Mouse (Mus musculus): ENCODE results near the gene D230025D16Rik. TPM values are rescaled to one million over a fixed set of nuclear protein-coding genes. Genes with fewer than 3 reads are reported as not detected.
"Not testable (repeated sequence)": the region's sequence is repeated elsewhere in the genome, so short reads cannot be mapped to it uniquely, and the experiment has no call there.

The D230025D16Rik gene
- 10 to 100 TPM; 36.5 to 39.2 TPM for total RNA-seq (2021)

DNA sequence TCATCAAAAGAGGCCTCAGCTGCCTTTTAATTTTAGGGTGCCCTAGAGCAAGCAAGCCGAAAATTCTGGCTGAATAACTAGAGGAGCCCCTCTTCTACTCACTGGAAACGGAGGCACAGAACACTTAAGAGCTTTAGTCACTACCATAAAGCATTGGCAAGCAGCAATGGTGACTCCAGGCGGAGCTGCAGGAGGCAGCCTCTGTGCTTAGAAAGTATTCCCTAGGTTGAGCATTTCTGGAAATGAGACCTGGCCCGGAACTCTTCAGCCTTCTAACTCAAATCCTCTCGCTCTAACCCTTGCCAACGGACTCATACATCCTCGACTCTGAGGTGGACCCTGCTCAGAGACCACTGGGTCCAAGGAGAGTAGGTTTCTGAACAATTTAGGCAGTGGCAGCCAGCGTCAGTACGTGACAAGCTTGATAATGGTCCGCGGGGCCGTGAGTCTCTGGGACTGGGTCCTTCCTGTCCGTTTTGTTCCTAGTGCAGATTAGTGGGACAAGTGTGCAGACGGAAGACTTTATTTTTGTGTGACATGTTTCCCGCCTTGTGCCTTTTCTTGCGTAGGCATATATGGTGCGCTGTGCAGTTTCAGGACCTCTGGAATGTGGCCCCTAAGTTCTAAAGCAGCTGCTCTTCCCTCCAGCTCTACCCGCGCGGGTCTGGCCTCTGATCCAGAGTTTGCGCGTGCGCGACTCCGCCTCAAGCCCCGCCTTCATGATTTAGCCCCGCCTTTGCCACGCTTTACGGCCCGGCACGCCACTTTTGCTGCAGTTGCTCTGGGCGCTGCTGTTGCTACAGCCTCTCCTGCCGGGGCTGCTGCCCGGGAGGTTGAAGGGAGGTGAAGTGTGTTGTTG is at the start of gene D230025D16Rik:
TSS of gene D230025D16Rik (plus strand) at position 733 of the 859 bp plus-strand sequence.
- DNase-seq: peak; percentile 94 to 95

DNA sequence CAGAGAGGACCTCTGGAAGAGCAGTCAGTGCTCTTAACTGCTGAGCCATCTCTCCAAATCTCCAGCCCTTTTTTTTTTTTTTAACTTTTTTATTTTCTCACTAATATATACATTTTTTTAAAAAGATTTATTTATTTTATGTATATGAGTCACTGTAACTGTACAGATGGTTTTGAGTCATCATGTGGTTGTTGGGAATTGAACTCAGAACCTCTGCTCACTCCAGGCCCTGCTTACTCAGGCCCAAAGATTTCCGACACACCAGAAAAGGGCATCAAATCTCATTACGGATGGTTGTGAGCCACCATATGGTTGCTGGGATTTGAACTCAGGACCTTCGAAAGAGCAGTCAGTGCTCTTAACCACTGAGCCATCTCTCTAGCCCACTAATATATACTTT is 49.7 kb upstream of the D230025D16Rik start:
- not testable (repeated sequence) for DNase-seq

DNA sequence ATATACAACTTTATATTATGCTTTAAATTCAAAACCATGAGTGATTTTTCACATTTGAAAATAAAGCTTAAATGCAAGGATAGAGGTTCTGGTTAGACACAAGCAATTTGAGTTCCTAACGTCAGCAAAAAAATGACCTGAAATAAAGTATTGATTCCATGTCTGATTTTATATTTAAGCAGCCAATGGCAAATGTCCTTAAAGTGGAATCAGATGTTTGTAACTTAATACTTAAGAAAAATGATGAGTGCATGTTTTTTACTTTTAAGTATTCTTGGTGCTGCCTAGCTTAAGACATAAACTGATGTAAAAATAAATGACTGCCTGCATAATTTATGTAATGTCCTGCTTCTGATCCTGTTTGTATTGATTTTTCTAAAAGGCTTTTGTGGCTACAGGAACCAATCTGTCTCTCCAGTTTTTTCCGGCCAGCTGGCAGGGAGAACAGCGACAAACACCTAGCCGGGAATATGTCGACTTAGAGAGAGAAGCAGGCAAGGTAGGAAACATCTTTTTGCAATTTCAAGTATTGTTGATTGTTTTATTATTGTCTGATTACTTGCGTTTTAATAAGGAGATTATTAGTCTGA is 46.6 kb upstream of the D230025D16Rik start:
- DNase-seq: no peak

DNA sequence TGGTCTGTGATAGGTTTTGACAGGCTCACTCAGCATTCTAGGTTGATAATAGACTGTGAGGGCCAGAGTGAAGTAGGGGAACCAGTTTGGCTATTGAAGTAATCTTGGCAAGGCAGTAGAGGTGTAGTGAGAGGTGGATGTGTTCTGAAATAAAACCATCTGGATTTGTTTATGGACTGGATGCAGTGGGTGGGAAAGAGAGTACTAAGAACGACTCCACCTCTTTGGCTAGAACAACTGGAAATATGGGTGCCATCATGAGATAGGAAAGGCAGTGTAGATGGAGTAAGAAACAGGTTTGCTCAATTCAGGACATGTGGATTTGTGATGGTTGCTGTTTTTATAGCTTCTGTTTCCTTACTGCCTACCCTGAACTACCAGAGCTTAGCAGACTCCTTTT is 42.7 kb upstream of the D230025D16Rik start:
- no peak for DNase-seq

DNA sequence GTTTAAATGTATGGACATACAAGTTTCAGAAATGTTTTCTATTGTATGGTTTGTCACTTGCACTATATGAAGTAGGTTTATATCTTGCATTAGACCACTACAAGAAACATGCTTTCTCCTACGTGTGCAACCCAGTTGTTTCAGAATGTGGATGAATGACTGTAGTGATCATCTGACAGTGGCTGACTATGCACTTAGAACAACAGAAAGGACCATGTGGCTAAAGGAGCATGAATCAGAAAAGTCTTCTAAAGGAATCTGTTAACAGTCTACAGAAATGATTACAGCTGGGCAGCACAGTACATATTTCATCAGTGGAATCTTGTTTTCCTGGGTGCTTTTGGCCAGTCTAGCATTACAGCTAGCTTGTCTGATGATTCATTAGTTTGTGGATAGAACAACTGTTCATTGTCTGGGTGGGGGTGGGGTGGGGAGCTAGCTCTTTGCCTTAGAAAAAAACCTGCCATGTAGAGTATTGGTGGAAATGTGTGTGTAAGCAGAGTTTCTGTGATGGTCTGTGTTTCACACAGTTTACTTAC is 38.4 kb upstream of the D230025D16Rik start:
- no peak for DNase-seq

DNA sequence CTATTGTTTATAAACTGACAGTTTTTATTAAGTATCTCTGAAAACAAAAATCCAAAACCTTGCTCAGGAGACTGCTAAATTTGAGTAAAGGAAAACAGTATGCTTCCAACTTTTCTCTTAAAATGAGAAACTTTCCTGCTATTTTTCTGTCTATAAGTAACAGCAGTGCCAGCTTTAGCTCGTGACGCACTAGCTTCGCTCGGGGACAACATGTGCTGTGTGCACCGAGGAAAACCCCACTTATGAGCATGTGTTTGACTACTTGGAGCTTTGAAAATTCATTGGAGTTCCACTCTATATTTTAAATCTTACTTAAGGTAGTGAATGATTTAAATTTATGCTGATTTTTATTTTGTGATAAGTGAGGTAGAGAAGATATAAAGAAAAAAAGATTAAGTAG is 32.8 kb upstream of the D230025D16Rik start:
- no peak for DNase-seq

DNA sequence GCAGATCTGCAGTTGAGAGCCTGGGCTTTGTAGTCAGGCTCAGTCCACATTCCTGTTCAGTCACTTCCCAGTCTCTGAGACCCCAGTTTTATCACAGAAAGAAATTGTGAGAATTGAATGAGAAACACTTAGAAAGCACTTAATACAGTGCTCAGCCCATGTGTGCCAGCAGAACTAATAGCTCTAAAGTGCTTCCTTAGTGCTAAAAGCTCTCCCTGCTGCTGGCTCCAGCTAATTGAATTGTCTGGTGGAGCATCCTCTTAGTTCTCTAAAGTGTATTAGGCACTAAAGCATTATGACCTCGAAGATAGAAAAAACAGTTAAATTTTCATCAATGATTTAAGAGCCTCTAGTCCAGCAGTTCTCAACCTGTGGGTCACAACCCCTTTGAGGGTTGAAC is 19.2 kb upstream of the D230025D16Rik start:
- no peak for DNase-seq

DNA sequence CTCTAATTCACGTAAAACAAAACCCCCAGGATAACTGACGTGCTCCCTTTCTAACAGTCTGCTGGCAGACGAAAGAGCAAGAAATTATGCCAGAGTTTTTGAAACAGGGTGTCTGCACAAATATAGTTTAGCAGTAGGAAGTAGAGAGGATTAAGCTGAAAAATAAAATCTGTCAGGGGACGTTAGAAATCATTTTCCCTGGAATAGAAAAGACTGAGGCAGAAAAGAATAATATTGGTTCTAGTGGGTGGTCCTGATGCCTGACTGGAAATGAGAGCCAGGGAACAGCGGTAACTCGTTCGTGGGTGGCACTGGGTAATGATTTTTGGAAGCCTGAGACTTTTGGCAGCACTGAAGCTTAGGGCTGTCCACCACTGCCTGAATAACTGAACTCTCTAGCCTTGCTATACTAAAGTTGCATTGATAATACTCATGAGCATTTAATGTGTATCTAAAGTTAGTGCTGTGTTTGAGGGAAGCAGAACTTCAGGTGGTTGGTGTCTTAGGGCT is 18.1 kb upstream of the D230025D16Rik start:
- peak; percentile 16 to 38 for DNase-seq

DNA sequence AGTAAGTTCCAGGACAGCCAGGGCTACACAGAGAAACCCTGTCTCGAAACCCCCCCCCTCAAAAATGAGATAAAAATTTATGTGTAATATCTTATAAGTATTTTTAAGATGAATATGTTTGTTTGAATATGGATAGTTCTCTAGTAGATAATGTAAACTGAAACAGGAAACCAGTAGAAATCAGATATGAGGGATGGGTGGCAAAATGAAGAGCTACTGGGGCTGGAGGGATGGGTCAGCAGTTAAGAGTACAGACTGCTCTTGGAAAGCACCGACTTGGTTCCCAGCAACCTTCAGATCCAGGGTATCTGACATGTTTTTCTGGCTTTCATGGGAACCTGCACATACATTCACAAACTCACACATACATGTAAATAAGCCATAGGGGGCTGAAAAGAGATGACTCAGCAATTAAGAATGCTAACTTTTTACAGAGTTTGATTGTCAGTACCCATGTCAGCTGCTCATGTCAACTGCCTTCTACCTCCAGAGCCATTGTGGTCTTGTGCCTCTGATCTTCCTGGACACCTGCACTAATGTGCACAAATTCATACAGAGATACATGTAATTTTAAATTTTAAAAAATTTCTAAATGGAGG is 17.2 kb upstream of the D230025D16Rik start:
- no peak for DNase-seq

DNA sequence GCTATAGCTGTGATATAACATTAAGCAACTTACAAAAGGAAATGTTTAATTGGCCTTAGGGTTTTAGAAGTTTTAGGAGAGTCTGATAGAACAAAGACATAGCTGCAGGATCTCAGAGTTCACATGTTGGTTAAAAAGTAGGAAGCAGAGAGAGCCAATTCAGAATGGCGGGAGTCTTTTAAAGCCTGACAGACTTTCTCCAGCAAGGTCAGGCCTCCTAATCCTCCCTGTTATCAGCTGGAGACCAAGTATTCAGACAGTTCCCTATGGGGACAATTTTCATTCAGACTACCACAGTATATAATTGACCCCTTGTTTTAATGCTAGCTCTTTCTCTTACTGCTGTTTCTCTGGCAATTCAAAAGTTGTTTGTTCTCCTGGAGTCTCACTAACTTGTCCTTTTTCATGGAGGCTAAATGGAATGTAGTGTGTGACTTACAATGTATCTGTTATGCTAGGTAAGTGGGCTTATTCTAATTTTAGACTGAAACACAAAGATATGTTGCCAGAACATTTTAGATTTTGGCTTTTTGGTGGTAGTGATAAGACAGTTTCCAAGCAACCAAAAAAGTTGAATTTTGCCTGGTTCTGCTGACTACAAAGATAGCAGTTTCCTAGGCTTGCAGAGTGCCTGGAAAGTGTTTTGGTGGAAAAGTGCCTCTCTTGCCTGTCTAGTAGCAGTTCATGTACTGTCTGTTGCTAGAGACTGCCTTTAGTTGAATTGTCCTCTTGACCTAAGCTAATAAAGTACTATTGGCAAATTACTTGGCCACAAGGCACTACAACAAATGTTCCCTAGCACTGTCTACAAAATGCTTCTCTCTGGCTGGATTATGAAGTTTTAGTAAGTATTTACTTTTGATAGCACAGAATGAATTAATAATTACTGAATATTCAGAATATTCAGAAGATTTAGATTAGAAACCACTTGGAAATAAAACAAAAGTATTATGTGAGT is 15.5 kb upstream of the D230025D16Rik start:
- no peak for DNase-seq

DNA sequence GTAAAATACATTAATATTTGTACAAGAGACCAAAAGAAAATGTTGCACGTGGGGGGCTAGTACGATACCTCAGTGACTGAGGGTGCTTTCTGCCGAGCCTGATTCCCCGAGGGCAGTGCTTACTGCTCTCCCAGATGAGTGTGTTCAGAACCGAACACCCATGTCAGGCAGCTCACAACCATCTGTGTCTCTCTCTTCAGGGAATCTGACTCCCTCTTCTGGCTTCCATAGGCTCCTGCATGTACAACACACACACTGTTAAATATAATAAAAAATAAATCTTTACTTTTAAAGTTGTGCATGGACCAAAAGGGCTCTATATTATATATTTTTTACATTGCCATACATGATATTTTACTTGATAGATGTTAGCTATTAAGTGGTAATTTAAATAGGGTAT is 10.8 kb upstream of the D230025D16Rik start:
- DNase-seq: no peak

DNA sequence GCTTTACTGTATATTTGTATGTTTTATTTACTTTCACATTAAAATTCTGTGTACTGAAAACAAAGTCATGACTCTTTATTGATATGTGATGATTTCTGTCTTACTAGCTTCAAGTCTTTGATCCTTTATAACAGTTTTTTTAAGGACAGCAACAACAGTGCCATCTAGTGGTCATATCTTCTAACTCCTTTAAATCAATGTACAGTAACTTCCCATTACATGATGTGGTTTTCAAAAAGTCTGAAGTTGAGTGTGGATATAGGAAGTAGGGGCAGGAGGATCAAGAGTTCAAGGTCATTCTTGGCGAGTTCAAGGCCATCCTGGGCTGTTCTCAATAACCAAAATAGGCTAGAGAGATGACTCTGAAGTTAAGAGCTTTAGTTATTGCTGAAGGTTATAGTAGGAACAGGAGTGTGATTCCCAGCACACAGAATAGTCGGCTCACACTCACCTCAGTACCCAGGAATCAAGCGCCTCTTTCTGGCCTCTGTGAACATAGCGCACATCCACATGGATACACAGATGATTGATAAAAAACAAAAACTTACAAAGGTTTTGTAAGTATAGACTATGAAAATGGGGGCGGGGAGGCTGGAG is 6.9 kb upstream of the D230025D16Rik start:
- DNase-seq: no peak

DNA sequence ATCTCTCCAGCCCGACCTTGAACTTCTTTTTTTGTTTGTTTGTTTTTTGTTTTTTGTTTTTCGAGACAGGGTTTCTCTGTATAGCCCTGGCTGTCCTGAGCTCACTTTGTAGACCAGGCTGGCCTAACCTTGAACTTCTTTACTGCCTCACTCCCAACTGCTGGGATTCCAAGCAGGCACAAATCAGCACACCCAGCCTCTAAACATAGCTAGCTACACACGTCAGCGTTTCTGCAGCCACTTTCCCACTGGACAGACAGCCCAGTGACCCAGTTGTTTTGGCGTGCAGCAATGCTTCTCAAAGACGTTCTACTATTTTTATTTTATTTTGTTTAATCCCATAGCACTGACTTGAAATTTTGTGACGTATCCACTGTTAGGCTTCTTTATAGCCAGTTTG is 1.1 kb upstream of the D230025D16Rik start:
- no peak for DNase-seq

DNA sequence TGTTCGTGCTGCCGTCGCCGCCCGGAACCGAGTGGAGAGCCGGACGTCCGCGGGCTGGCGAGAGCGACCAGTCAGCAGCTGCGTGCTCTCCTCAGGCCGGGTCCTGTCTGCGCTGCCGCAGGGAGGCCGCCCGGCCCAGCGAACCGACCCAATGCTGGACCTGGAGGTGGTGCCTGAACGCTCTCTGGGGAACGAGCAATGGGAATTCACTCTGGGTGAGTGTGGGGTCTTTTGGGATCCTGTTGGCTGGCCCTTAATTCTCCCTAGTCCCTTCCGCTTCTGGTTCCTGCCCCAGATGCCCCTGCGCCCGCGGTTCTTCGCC is 288 bp downstream of the D230025D16Rik start:
- DNase-seq: no peak

DNA sequence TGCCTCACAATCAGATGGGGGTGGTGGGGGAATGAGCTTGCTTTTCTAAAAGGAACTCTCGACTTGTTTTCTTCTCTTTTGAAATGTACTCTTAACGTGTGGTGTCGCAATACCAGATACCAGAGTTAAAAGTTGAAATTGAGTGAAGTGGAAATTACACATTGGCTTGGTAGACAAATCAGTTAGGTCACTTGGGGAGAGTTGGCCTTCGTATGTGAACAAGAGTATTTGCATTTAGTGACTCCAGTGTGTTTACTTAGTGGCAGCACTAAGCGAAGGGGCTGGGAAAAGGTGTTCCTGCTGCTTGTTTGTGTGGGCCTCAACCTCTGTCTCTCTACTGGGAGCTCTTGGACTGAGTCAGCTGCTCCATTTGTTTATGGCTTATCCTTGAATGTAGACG is 972 bp downstream of the D230025D16Rik start:
- no peak for DNase-seq

DNA sequence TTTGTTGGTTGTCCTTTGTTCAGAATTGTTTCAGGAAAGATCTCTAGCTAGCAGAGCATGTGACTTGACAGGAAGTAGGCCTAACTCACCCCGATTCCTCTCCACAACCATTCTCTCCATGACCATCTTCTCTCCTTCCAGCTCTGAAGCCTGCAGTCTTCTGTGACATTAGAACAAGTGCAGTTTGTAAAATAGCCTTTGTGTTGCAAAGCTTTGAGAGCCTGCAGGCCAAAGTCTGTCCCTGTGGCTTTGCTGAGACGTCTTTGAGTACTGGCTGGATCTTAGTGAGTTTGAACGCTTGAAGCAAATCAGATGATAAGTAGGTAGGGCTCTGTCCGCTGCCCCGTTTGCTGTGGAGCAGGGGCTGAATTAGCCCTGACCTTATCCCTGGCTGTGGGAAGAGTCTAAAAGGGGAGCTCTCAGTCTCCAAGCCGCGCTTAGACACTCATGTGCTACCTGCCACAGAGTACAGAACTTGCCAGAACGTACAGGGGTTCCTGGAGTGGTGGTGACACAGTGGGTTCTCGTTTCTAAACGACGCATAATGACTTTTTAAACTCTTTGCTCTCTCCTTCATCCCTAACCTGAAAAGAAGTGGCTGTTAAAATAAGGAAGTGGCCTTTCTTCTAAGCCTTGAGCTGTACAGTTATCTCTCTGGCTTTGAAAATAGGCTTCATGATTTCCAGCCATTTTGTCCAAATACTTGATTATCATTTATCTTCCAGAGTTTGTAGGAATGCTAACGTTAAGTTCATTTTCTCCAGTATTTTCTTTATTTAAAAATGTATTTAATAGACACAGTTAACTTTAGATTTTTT is 6.8 kb downstream of the D230025D16Rik start:
- DNase-seq: no peak

DNA sequence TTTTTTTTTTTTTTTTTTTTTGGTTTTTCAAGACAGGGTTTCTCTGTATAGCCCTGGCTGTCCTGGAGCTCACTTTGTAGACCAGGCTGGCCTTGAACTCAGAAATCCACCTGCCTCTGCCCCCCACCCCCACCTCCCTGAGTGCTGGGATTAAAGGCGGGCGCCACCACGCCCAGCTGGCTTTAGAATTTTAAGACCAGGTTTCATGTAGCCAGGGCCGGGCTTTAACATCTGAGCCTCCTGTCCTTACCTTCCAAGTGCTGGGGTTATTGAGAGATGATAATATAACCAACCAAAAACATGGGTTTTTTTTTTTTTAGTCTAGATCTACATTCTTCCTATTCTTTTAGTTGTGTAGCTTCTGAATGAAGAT is 7.4 kb downstream of the D230025D16Rik start:
- not testable (repeated sequence) for DNase-seq

DNA sequence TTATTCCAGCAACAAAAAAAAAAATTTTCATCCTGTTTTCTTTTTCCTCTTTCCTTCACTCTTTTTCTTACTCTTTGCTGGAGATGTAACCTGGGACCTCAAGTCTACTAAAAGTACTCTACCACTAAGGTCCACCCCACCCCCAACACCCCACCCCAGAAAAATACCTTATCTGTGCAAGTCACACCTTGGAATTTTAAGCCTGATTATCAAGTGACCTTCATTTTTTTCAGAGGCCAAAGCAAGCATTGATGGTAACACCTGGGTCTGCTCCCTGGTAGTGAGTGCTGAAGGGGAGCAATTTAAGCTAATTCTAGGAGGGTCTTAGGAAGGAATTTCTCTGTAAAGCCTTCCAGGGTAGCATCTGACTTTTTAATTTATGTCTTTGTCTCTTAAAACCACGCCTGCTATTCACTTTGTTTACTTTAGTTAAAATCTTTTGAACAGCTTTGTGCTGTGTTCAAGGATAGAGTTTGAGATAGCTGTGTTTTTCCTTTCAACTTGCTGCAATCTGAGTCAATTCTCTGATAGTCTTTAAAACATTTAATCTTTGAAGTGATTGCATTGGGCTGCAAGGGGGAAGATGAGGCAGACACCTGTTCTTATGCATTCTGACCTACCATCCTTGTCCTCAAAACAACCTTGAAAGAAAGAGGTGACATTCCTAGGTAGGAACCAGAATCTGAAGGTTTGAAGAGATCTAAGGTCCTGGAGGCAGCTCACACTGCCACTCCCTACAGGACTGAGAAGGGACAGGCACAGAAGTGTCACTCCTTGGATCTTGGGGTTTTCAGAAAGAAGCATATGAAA is 8.4 kb downstream of the D230025D16Rik start:
- DNase-seq: no peak

DNA sequence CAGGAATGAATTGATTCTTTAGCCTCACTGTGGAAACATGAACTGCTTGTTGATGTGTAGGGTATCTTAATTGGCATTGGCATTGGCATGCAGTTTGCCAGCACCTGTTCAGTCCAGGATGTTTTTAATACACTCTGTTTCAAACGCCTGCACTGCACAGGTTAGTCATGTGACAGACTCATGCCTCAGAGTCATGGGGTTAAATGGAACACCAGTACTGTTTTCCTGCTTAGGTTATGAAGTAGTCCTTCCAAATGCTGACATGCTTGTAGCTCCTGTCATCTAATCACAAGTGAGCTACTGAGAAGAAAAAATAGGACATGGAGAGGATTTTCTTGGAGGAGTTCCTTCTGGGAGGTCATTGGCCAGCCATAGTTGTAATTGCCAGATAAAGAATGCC is 10.3 kb downstream of the D230025D16Rik start:
- no peak for DNase-seq
